Comparison of ENCODE assay signal across 11 mouse cellular contexts in the genomic region with DNA sequence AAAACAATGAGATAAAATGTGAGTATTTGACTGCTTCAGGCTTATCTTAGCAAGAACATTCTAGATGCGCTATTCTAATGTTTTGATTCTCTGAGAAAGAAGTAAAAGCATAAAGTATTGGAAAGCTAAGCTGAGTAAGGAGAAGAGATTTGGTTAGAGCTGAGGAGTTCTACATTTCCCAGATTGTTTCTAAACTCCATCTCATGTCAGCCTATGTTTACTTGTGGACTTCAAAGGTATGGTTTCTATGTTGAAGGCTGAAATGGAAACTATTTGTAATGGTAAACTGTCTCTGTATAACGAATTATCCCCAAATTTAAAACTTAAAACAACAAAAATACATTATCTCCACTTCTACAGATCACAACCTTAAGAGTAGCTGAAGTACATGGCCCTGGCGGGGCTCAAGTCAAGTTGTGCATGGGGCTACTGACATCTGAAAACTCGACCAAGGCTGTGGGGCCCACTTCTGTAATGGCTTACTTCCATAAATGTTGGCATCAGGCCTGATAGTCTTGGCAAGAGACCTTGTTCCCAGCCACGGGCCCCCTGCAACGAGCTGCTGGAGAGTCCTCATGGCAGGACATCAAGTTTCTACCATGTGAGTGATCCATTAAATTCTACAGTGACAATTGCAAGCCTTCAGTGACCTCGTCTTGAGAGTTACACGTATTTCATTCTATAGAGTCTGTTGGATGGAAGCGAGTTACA.
DNase-seq lines count a peak whose midpoint lies in the region; ATAC-seq lines count a peak whose summit lies in the region.
"Had no signal": no experiment of that assay in that cellular context is flagged by ENCODE, and none has a peak within 500 bp of the region (broad histone marks: within the 10 kb centered on the region; RNA-seq: fewer than 3 reads in every experiment).

No protein-coding gene starts in this region.

- DNase-seq in adrenal gland, postnatal 14 days, result peak; percentile 21
- no peak for DNase-seq in adrenal gland, adult 2 months
- peak; percentile 79 for DNase-seq in left cerebral cortex, postnatal 4 days
- DNase-seq in left cerebral cortex, adult 11 months (ENCODE audit: low spot score), result no peak
- DNase-seq in heart, adult 9 months (ENCODE audit: low spot score in 2 of 2), result peak; percentile 8 to 34
- DNase-seq in lung, postnatal 36 days, result peak; percentile 42
- no peak for DNase-seq in kidney, postnatal 4 days
- DNase-seq: kidney, adult 9 months; right cerebral cortex, postnatal 25 days had no signal

- intact Hi-C loops in left cerebral cortex, postnatal 4 days (cut with DNase I), result no loop called here

- ATAC-seq in inflammation-experienced regulatory T-cells, adult 6 months, result no peak
- ATAC-seq: midbrain, embryonic 15.5 days had no signal

Comparison
In these comparisons a context has a peak if more than half of its experiments do, and no peak if none do; other contexts are left out.
1. DNase-seq: peak in adrenal gland, postnatal 14 days (single experiment), left cerebral cortex, postnatal 4 days (single experiment), heart, adult 9 months (2 of 2) and lung, postnatal 36 days (single experiment); none in adrenal gland, adult 2 months (single experiment), left cerebral cortex, adult 11 months (single experiment) and kidney, postnatal 4 days (0 of 2).